Mouse (Mus musculus): ENCODE results near the gene Acap2. TPM values are rescaled to one million over a fixed set of nuclear protein-coding genes. Genes with fewer than 3 reads are reported as not detected.

Gene Acap2
- polyA plus RNA-seq, 1 experiment, result 25.1 TPM

DNA sequence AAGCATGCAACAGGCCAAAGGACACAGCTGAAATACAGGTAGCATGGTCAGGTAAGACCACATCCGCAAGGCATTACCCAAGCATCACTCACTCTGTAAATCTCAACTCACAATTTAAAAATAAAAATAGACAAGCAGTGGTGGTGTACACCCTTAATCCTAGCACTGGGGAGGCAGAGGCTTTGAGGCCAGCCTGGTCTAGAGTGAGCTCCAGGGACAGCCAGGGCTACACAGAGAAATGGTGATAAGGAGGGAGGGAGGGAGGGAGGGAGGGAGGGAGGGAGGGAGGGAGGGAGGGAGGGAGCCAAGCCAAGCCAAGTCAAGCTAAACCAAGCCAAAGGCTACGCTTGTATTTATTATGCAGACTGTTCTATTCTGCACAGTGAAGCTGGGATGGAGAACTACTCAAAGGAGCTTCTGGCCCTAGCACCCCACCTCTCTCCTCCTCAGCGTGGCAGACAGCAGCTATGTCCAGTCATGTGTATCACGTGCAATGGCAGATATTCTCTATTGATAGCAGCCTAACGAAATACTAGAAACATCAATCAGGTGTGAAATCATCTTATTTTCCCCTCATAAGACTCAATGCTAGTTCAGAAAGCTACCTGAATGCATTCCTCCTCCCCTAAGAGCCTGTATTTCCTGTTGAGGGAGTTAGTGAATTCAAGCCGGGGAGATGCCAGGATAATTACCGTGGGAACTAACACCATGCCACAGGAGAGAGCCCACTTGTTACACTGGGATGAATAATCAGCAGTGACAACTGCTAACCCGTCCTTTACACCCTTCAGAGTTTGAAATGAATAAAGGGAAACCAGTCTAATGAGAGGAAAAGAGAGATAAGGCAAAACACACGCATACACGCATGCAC lies 33.8 kb downstream of the Acap2 start:
- DNase-seq (ENCODE audit: low read depth), result peak; percentile 71
- TF ChIP-seq CTCF (IDR thresholded peaks at IDR 0.05; ENCODE audit: borderline replicate concordance, extremely low read depth, insufficient read depth, insufficient read length) (no peak), POLR2A (IDR thresholded peaks at IDR 0.05; ENCODE audit: borderline replicate concordance, extremely low read depth, insufficient read depth, insufficient read length, poor library complexity, severe bottlenecking) (no peak)

DNA sequence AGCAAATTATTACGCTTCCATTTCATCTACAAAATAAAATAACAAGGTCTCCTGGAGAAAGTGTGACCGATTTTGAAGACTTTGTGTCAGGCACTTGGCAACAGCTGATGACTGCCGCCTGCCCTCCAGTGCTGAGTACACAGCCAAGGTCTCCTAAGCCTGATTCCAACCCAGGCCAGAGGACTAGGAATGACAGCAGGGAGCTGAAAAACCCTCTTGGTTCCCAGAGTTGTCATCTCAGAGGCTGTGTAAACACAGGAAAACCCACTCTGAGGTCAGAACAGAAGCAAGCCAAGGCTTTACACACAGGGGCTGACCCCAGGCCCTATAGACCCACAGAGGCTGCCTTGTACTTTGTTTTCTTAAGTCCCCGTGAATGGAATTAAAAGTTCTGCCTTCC lies 35.1 kb downstream of the Acap2 start:
- peak; percentile 22 for DNase-seq (ENCODE audit: low read depth)
- TF ChIP-seq CTCF (IDR thresholded peaks at IDR 0.05; ENCODE audit: borderline replicate concordance, extremely low read depth, insufficient read depth, insufficient read length), result no peak
- TF ChIP-seq POLR2A (IDR thresholded peaks at IDR 0.05; ENCODE audit: borderline replicate concordance, extremely low read depth, insufficient read depth, insufficient read length, poor library complexity, severe bottlenecking), result no peak

GRCm38 (mm10) chr16:31165467-31165866 lies 35.6 kb downstream of the Acap2 start:
- no peak for TF ChIP-seq POLR2A (IDR thresholded peaks at IDR 0.05; ENCODE audit: borderline replicate concordance, extremely low read depth, insufficient read depth, insufficient read length, poor library complexity, severe bottlenecking)
- no peak for TF ChIP-seq CTCF (IDR thresholded peaks at IDR 0.05; ENCODE audit: borderline replicate concordance, extremely low read depth, insufficient read depth, insufficient read length)
- no peak for DNase-seq (ENCODE audit: low read depth)

DNA sequence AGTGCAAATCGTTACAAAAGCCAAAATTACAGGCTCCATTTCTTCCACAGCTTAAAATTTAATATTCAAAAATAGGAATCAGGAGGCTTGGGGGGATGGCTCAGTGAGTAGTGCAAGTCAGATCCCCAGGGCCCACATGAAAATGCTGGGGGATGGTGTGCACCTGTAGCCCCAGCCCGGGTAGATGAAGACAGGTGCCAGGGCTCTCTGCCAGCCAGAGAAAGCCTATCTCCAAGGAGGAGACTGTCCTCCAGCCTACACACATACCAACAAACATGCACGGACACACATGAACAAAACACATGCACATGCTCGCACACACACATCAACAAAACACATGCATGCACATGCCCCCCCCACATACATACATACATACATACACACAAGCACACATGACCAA lies 36.9 kb downstream of the Acap2 start:
- TF ChIP-seq POLR2A (IDR thresholded peaks at IDR 0.05; ENCODE audit: borderline replicate concordance, extremely low read depth, insufficient read depth, insufficient read length, poor library complexity, severe bottlenecking) (no peak), CTCF (IDR thresholded peaks at IDR 0.05; ENCODE audit: borderline replicate concordance, extremely low read depth, insufficient read depth, insufficient read length) (no peak)
- no peak for DNase-seq (ENCODE audit: low read depth)

GRCm38 (mm10) chr16:31160486-31160885 lies 40.6 kb downstream of the Acap2 start:
- TF ChIP-seq CTCF (IDR thresholded peaks at IDR 0.05; ENCODE audit: borderline replicate concordance, extremely low read depth, insufficient read depth, insufficient read length), result no peak
- no peak for TF ChIP-seq POLR2A (IDR thresholded peaks at IDR 0.05; ENCODE audit: borderline replicate concordance, extremely low read depth, insufficient read depth, insufficient read length, poor library complexity, severe bottlenecking)
- DNase-seq (ENCODE audit: low read depth), result peak; percentile 33

DNA sequence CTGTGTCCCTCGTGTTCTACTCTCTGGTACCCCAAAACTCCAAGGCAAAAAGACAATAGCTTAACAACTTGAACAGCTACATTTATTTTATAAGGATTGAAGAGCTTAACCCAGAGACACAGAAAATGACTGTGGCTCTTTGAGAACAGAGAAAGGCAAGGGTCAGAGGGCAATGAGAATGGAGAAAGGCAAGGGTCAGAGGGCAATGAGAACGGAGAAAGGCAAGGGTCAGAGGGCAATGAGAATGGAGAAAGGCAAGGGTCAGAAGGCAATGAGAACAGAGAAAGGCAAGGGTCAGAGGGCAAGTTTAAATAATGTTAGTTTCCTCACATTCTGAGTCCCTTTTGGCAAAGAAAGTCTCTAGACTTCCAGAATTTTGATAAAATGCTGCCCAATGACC lies 41.6 kb downstream of the Acap2 start:
- TF ChIP-seq CTCF (IDR thresholded peaks at IDR 0.05; ENCODE audit: borderline replicate concordance, extremely low read depth, insufficient read depth, insufficient read length), result no peak
- no peak for TF ChIP-seq POLR2A (IDR thresholded peaks at IDR 0.05; ENCODE audit: borderline replicate concordance, extremely low read depth, insufficient read depth, insufficient read length, poor library complexity, severe bottlenecking)
- no peak for DNase-seq (ENCODE audit: low read depth)

- TF ChIP-seq CTCF (IDR thresholded peaks at IDR 0.05; ENCODE audit: borderline replicate concordance, extremely low read depth, insufficient read depth, insufficient read length), result no peak
- no peak for TF ChIP-seq POLR2A (IDR thresholded peaks at IDR 0.05; ENCODE audit: borderline replicate concordance, extremely low read depth, insufficient read depth, insufficient read length, poor library complexity, severe bottlenecking)
- no peak for DNase-seq (ENCODE audit: low read depth)
These were observed 51.2 kb downstream of the Acap2 start for GRCm38 (mm10) chr16:31149841-31150240.

DNA sequence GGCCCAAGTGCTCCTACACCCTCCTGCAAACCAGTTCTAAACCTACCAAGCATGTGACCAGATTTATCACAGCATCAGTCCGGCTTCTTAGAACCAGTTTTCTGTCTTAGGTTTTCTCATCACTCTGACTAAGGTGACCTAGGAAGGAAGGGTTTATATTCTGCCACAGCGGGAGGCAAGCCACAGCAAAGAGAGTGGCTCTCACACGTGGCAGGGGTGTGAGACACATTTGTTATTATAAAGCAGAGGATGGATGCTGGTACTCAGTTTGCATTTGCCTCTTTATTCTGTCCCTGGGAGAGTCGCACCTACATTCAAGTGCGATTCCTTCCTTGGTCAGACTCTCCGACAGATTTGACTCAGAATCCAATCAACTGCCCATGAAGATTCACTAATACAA lies 52.2 kb downstream of the Acap2 start:
- TF ChIP-seq POLR2A (IDR thresholded peaks at IDR 0.05; ENCODE audit: borderline replicate concordance, extremely low read depth, insufficient read depth, insufficient read length, poor library complexity, severe bottlenecking) (no peak), CTCF (IDR thresholded peaks at IDR 0.05; ENCODE audit: borderline replicate concordance, extremely low read depth, insufficient read depth, insufficient read length) (no peak)
- no peak for DNase-seq (ENCODE audit: low read depth)

GRCm38 (mm10) chr16:31147766-31148165 lies 53.3 kb downstream of the Acap2 start:
- no peak for DNase-seq (ENCODE audit: low read depth)
- TF ChIP-seq CTCF (IDR thresholded peaks at IDR 0.05; ENCODE audit: borderline replicate concordance, extremely low read depth, insufficient read depth, insufficient read length), result no peak
- no peak for TF ChIP-seq POLR2A (IDR thresholded peaks at IDR 0.05; ENCODE audit: borderline replicate concordance, extremely low read depth, insufficient read depth, insufficient read length, poor library complexity, severe bottlenecking)

DNA sequence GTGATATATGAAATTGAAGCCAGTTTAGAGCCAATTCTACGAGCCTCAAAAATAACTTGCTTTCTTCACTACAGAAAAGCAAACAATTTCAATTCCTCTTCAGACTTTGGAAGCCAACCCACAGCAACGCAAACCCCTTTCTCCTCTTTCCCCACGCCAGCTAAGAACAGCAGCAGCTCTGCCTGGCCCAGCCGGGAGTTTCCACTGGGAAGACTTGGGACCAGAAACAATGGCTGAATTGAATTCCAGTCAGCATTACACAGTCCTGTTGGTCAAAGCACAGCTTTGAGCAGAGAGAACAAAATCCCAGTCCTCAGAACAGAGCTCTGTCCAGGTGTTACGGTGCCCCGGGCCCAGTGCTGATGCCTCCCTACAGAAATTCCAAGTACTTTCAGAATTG lies 59.1 kb downstream of the Acap2 start:
- TF ChIP-seq POLR2A (IDR thresholded peaks at IDR 0.05; ENCODE audit: borderline replicate concordance, extremely low read depth, insufficient read depth, insufficient read length, poor library complexity, severe bottlenecking) (no peak), CTCF (IDR thresholded peaks at IDR 0.05; ENCODE audit: borderline replicate concordance, extremely low read depth, insufficient read depth, insufficient read length) (no peak)
- DNase-seq (ENCODE audit: low read depth), result peak; percentile 49

GRCm38 (mm10) chr16:31136616-31137253 lies 64.3 kb downstream of the Acap2 start:
- TF ChIP-seq POLR2A (IDR thresholded peaks at IDR 0.05; ENCODE audit: borderline replicate concordance, extremely low read depth, insufficient read depth, insufficient read length, poor library complexity, severe bottlenecking) (no peak), CTCF (IDR thresholded peaks at IDR 0.05; ENCODE audit: borderline replicate concordance, extremely low read depth, insufficient read depth, insufficient read length) (no peak)
- DNase-seq (ENCODE audit: low read depth), result peak; percentile 50

All from brain, embryonic 14.5 days (tissue).